Mouse (Mus musculus): ENCODE data around the gene Ccz1.

- no peak for TF ChIP-seq CTCF (IDR thresholded peaks at IDR 0.05; ENCODE audit: low read depth)
- no peak for TF ChIP-seq EP300 (optimal IDR thresholded peaks at IDR 0.05)
Observed at GRCm38 (mm10) chr5:143993849-143994248, 20.8 kb downstream of the Ccz1 start.

Data from stomach, postnatal 0 days (tissue).